8 mouse cellular contexts compared by ENCODE assay signal in the genomic region with DNA sequence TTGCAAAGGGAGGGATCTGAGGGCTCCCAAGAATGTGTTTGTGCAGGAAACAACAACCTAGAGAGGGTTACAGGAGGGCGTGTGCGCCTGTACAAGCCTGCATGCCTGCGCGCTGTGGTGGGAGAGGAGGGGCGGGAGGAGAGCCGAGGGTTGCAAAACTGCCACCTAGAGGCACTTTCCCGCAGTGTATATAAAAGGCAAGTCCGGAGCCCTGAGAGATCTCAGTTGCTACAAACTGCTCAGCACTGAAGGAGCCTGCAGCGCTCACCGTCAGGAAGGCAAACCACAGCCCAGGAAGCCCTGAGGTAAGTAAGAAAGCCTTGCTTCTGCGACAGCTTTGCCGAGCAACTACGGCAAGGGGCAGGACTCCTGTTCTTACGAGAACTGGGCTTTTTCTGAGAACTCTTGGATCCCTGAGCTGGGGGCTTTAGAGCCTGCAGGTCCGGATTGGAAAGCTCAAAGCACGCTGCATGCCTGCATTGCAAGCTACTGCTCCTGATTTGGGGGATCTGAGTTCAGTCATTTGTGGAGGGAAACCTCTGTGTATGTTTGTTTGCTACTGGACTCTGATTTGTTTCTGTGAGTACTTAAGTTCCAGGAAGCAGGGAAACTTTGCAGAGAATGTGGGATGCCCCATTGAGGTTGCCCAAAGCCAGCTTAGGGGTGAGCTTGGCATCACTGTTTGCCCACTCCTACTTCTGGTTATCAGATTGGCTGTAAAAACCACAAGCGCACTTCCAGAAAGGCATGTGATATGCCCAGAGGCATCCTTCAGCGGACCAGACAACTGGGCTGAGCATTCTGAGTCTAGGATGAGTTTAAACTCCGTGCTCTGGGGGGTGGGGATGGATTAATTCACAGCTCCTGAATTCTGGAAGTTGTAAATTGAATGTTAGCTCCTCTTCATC. TPM values are rescaled to one million over a fixed set of nuclear protein-coding genes. Genes with fewer than 3 reads are reported as not detected.
DNase-seq lines count a peak whose midpoint lies in the region; ATAC-seq and TF ChIP-seq lines count a peak whose summit lies in the region.

A gene (plus strand): TSS at position 198 of the 908 bp plus-strand sequence.

- peak within 1 kb of the TSS; percentile 86 for H3K9ac ChIP-seq in heart, embryonic 13.5 days
- H3K9ac ChIP-seq in kidney, postnatal 0 days (ENCODE audit: low read depth, low read length) = peak within 1 kb of the TSS; percentile 65
- H3K9ac ChIP-seq in stomach, embryonic 15.5 days = peak within 1 kb of the TSS; percentile 46; the same call in 1 of the 2 replicates

- H3ac ChIP-seq in myocyte (ENCODE audit: control insufficient read depth, insufficient read length) = no peak within 1 kb of the TSS

- ATAC-seq in CD4-positive, CD25-positive, alpha-beta regulatory T cell, adult 4 months = no peak
- ATAC-seq in heart, embryonic 13.5 days (ENCODE audit: extremely low read depth, insufficient number of reproducible peaks, low FRiP score, low TSS enrichment) = peak; percentile 67
- peak; percentile 80 for ATAC-seq in kidney, postnatal 0 days (replicated peaks; ENCODE audit: low FRiP score, low read depth)
- ATAC-seq in stomach, embryonic 15.5 days (ENCODE audit: insufficient read depth, low FRiP score, low read depth) = peak; percentile 73

- no peaks in the 10 kb centered on the region for H3K9me3 ChIP-seq in forebrain, embryonic 10.5 days
- H3K9me3 ChIP-seq in heart, embryonic 13.5 days = no peaks in the 10 kb centered on the region
- H3K9me3 ChIP-seq in kidney, postnatal 0 days (replicated peaks; ENCODE audit: low read length) = no peaks in the 10 kb centered on the region
- H3K9me3 ChIP-seq in stomach, embryonic 15.5 days = no peaks in the 10 kb centered on the region

- peak within 1 kb of the TSS; percentile 70 for H3K4me2 ChIP-seq in heart, embryonic 13.5 days
- peak within 1 kb of the TSS; percentile 60 for H3K4me2 ChIP-seq in kidney, postnatal 0 days (ENCODE audit: low read length)
- H3K4me2 ChIP-seq in myocyte (ENCODE audit: low read depth) = peak within 1 kb of the TSS; percentile 76
- peak within 1 kb of the TSS; percentile 56 for H3K4me2 ChIP-seq in stomach, embryonic 15.5 days

- WGBS in forebrain, embryonic 10.5 days = 2% methylated on average over 19 of the region's 19 CpGs
- WGBS in heart, embryonic 13.5 days = 1% methylated on average over 19 of the region's 19 CpGs
- 2% methylated on average over 19 of the region's 19 CpGs for WGBS in kidney, postnatal 0 days
- 3% methylated on average over 19 of the region's 19 CpGs for whole genome bisulfite sequencing in stomach, embryonic 15.5 days

- H3K4me3 ChIP-seq in forebrain, embryonic 10.5 days = peak within 1 kb of the TSS; percentile 70
- peak within 1 kb of the TSS; percentile 64 for H3K4me3 ChIP-seq in heart, embryonic 13.5 days
- peak within 1 kb of the TSS; percentile 58 for H3K4me3 ChIP-seq in kidney, postnatal 0 days (replicated peaks; ENCODE audit: low read depth, low read length)
- peak within 1 kb of the TSS; percentile 50 for H3K4me3 ChIP-seq in myocyte
- H3K4me3 ChIP-seq in stomach, embryonic 15.5 days (replicated peaks) = peak within 1 kb of the TSS; percentile 51

- peaks cover 41% of the 10 kb centered on the region for H3K79me2 ChIP-seq in myocyte (ENCODE audit: control insufficient read depth, insufficient read depth)

- TF ChIP-seq CTCF in kidney, postnatal 0 days (IDR thresholded peaks at IDR 0.05; ENCODE audit: low read depth) = peak; percentile 80

- H3K4me1 ChIP-seq in forebrain, embryonic 10.5 days = peaks cover 78% of the 10 kb centered on the region
- peaks cover 57% of the 10 kb centered on the region for H3K4me1 ChIP-seq in heart, embryonic 13.5 days
- peaks cover 30% of the 10 kb centered on the region for H3K4me1 ChIP-seq in kidney, postnatal 0 days (replicated peaks; ENCODE audit: insufficient read depth, low read length)
- H3K4me1 ChIP-seq in stomach, embryonic 15.5 days = peaks cover 31% of the 10 kb centered on the region

- peaks cover 35% of the 10 kb centered on the region for H3K27me3 ChIP-seq in forebrain, embryonic 10.5 days (ENCODE audit: poor library complexity, severe bottlenecking)
- peaks cover 36% of the 10 kb centered on the region for H3K27me3 ChIP-seq in heart, embryonic 13.5 days (replicated peaks)
- H3K27me3 ChIP-seq in kidney, postnatal 0 days (ENCODE audit: insufficient read depth, low read length) = no peaks in the 10 kb centered on the region
- H3K27me3 ChIP-seq in myocyte (ENCODE audit: control insufficient read depth, insufficient read depth, insufficient read length) = no peaks in the 10 kb centered on the region
- no peaks in the 10 kb centered on the region for H3K27me3 ChIP-seq in stomach, embryonic 15.5 days (replicated peaks)

- peak; percentile 3 for DNase-seq in CD4-positive, CD25-positive, alpha-beta regulatory T cell, adult 2 months (ENCODE audit: low read depth, low spot score)
- peak; percentile 89 for DNase-seq in forebrain, embryonic 10.5 days (ENCODE audit: extremely low spot score, low spot score)
- DNase-seq in kidney, postnatal 0 days (ENCODE audit: low spot score) = peak; percentile 96
- DNase-seq in liver = peak; percentile 72

- peak within 1 kb of the TSS; percentile 86 for H3K27ac ChIP-seq in forebrain, embryonic 10.5 days
- H3K27ac ChIP-seq in heart, embryonic 13.5 days (replicated peaks) = peak within 1 kb of the TSS; percentile 82
- H3K27ac ChIP-seq in kidney, postnatal 0 days = peak within 1 kb of the TSS; percentile 57; the same call in 1 of the 2 replicates
- H3K27ac ChIP-seq in stomach, embryonic 15.5 days = peak within 1 kb of the TSS; percentile 91

- TF ChIP-seq POLR2A in myocyte (IDR thresholded peaks at IDR 0.05; ENCODE audit: insufficient read length, low read depth) = peak; percentile 83

- H3K36me3 ChIP-seq in forebrain, embryonic 10.5 days (replicated peaks) = peaks cover 8% of the 10 kb centered on the region
- H3K36me3 ChIP-seq in heart, embryonic 13.5 days = no peaks in the 10 kb centered on the region
- no peaks in the 10 kb centered on the region for H3K36me3 ChIP-seq in kidney, postnatal 0 days (ENCODE audit: insufficient read depth, low read length)
- no peaks in the 10 kb centered on the region for H3K36me3 ChIP-seq in myocyte (ENCODE audit: control insufficient read depth, insufficient read depth)
- H3K36me3 ChIP-seq in stomach, embryonic 15.5 days = no peaks in the 10 kb centered on the region

TF ChIP-seq in myocyte, 11 proteins besides CTCF, POLR2A, EP300 and RAD21:
- TF ChIP-seq SRF (IDR thresholded peaks at IDR 0.05; ENCODE audit: control insufficient read depth, insufficient read length, low read depth) (peak; percentile 21), POLR2AphosphoS2 (IDR thresholded peaks at IDR 0.05; ENCODE audit: insufficient read length, low read depth) (peak; percentile 70), REST (IDR thresholded peaks at IDR 0.05; ENCODE audit: insufficient read depth, insufficient read length) (no peak), MYOG (IDR thresholded peaks at IDR 0.05; ENCODE audit: control insufficient read depth in 1 of 3, insufficient read depth in 1 of 3, insufficient read length in 2 of 3, low read depth in 2 of 3) (peak in 1 of 3 experiments; percentile 51), USF1 (IDR thresholded peaks at IDR 0.05; ENCODE audit: low read depth) (no peak), MAX (IDR thresholded peaks at IDR 0.05; ENCODE audit: low read depth) (no peak), TCF3 (IDR thresholded peaks at IDR 0.05; ENCODE audit: insufficient read length, low read depth) (no peak), MYOD1 (IDR thresholded peaks at IDR 0.05; ENCODE audit: control insufficient read depth in 1 of 3, insufficient read length in 2 of 3, low read depth in 2 of 3) (peak in 1 of 3 experiments; percentile 10), CEBPB (IDR thresholded peaks at IDR 0.05; ENCODE audit: insufficient read depth, poor library complexity, severe bottlenecking) (0 out of 2 replicates have a peak, but pooled peaks have one; percentile 35), E2F4 (IDR thresholded peaks at IDR 0.05; ENCODE audit: insufficient read depth) (no peak), TCF12 (IDR thresholded peaks at IDR 0.05; ENCODE audit: insufficient read depth, poor library complexity, severe bottlenecking) (no peak)

RNA-seq across cellular contexts. Expression of the gene that starts here (rescaled TPM):
- not detected for polyA plus RNA-seq in CD4-positive, CD25-positive, alpha-beta regulatory T cell, adult 4 months (2017; shearing (Covaris generic))
- 19.3 and 21.5 TPM in 2 replicates for polyA plus RNA-seq in forebrain, embryonic 10.5 days (2016; fragmentation: Nextera tagmentation; extraction: Ambion mirVana)
- 38.3 and 38.5 TPM in 2 replicates for polyA plus RNA-seq in heart, embryonic 13.5 days (2015; fragmentation: Nextera tagmentation; extraction: Ambion mirVana)
- polyA plus RNA-seq in kidney, postnatal 0 days (2015; fragmentation: Nextera tagmentation; extraction: Ambion mirVana) = 52.2 and 52.6 TPM in 2 replicates
- 10.8 TPM for polyA plus RNA-seq in myocyte (2012; fragmentation: generic; extraction: Trizol)
- 18.2 and 22.6 TPM in 2 replicates for polyA plus RNA-seq in stomach, embryonic 15.5 days (2015; fragmentation: Nextera tagmentation; extraction: Ambion mirVana)

Comparison
In these comparisons a context has a peak if more than half of its experiments do, and no peak if none do; other contexts are left out.
1. RNA of the gene that starts here (polyA plus RNA-seq): 52.2 to 52.6 TPM in kidney, postnatal 0 days, 38.3 to 38.5 TPM in heart, embryonic 13.5 days, 18.2 to 22.6 TPM in stomach, embryonic 15.5 days, 19.3 to 21.5 TPM in forebrain, embryonic 10.5 days and 10.8 TPM in myocyte (single experiment); not detected in CD4-positive, CD25-positive, alpha-beta regulatory T cell, adult 4 months; every median in the first group is over 10 times any median in the second.
2. DNase-seq: peak in every context shown above with its lines; median percentile 96 in kidney, postnatal 0 days; 89 in forebrain, embryonic 10.5 days; 72 in liver; 3 in CD4-positive, CD25-positive, alpha-beta regulatory T cell, adult 2 months.
3. Peak in every context shown above with its lines, with median percentiles within 50 percentile points of each other: H3K27ac ChIP-seq, H3K4me3 ChIP-seq, H3K4me2 ChIP-seq and H3K9ac ChIP-seq.